Mouse (Mus musculus): ENCODE measurements at regions not wholly inside any gene's neighbourhood (a gene's known extent, or its start where the extent isn't known, plus 50 kb on each side); places are given as distances from the start of the nearest gene placed in this dataset.
A peak's percentile ranks its signal among the peaks of the same experiment; 100 is the strongest.

- TF ChIP-seq CTCF (IDR thresholded peaks at IDR 0.05; ENCODE audit: low read depth) = peak; percentile 27
- TF ChIP-seq EP300 (optimal IDR thresholded peaks at IDR 0.05) = peak; percentile 64
Measured at GRCm38 (mm10) chr12:35824587-35824987, 100.8 kb upstream of the Agr3 start.

Measured in stomach, postnatal 0 days (tissue).